Mouse (Mus musculus): ENCODE measurements around the gene Alox12e. TPM values are rescaled to one million over a fixed set of nuclear protein-coding genes. Genes with fewer than 3 reads are reported as not detected.
"Not testable (repeated sequence)": the region's sequence is repeated elsewhere in the genome, so short reads cannot be mapped to it uniquely, and the experiment has no call there.

Gene Alox12e
- total RNA-seq (2021), result not detected

DNA sequence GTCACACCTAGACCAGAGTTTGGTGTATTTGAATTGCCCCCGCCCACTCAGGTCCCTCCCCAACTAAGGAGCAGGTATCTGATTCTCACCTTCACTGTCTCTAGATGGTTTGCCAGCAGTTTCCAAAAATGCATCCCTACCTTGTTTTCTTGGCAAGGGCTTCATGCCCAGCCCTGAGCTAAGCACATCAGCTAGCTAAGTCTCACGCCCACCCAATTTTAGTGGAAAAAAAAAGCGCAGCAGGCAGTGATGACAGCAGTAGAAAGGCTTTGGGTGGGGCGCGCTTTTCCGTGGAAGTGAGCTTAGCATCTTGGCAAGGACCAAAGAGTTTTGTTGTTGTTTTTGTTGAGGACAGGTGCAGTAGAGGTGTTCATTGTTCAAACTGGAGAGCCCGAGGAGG is at the start of gene Alox12e:
TSS of gene Alox12e (minus strand) at position 101 of the 400 bp plus-strand sequence.
- no peak for DNase-seq
- intact Hi-C loops (cut with DNase I), result no loop called here

GRCm38 (mm10) chr11:70368626-70369025 is 46.2 kb upstream of the Alox12e start:
- DNase-seq; intact Hi-C loops (cut with DNase I): not testable (repeated sequence)

GRCm38 (mm10) chr11:70367701-70368100 is 45.3 kb upstream of the Alox12e start:
- DNase-seq; intact Hi-C loops (cut with DNase I): not testable (repeated sequence)

DNA sequence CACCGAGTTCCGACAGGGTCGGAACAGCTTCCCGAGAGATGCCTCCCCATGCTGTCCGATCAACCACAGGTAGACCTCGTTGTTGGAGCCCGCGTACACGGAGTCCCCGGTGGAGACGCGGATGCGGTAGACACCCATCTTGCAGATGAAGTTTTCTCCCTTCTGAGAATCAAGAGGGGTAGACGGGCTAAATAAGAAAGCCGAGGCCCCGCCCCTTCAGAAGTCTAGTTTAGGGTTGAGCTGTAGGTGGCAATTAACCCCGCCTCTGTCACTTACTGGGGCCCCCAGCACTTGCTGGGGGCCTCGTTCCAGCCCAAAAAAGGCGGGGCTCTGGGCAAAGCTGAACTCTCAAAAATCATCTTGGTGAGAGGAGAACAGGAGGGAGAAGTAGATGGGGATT is 29.4 kb upstream of the Alox12e start, which contains the start of gene Alox15:
TSS of gene Alox15 (minus strand) at position 164 of the 400 bp plus-strand sequence.
- intact Hi-C loops (cut with DNase I), result no loop called here
- peak; percentile 3 to 11 for DNase-seq

DNA sequence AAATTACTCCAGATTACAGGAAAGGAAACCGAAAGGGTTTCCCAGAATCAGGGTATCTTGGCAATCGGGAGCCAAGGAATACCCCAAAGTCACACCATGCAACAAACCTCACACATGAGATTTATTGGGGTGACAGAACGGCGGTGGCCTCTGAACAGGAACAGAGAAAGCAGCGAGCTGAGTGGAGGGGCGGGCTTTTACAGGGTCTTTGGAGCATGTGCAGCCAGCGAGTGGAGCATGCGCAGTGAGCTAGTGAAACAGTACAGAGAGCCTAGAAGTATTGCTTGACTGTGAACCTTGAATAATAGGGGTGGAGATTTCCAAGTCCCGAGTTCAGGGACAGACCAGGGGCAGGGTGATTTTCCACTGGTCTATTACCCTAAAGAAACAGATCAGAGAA is 26.2 kb upstream of the Alox12e start:
- DNase-seq, result no peak
- intact Hi-C loops (cut with DNase I), result no loop called here

DNA sequence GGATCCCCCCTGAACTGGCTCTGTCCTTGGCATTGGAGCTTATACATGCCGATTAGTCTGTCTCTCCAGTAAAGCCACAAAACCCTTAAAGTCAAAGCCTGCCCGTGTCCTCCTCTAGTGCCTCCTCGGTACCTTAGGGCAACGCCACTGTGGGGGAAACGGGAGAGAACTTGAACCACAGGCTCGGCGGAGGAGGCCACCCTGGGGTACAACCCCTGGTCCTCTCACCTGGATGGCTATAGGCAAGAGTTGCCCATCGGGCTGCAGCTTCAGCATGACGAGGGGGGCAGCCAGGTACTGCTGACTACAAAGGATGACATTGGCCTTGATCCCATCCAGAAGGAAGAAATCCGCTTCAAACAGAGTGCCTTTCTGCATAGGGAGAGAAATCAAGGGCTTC is 25.4 kb upstream of the Alox12e start:
- intact Hi-C loops (cut with DNase I), result no loop called here

GRCm38 (mm10) chr11:70345546-70345945 is 23.1 kb upstream of the Alox12e start:
- DNase-seq, result no peak
- intact Hi-C loops (cut with DNase I), result no loop called here

More for the DNA sequence above, 25.4 kb upstream of the Alox12e start:
- no peak for DNase-seq

GRCm38 (mm10) chr11:70345061-70345460 is 22.6 kb upstream of the Alox12e start:
- no peak for DNase-seq
- intact Hi-C loops (cut with DNase I), result no loop called here

- DNase-seq, result no peak
- intact Hi-C loops (cut with DNase I), result no loop called here
These were observed 17.1 kb upstream of the Alox12e start for GRCm38 (mm10) chr11:70339481-70339880.

DNA sequence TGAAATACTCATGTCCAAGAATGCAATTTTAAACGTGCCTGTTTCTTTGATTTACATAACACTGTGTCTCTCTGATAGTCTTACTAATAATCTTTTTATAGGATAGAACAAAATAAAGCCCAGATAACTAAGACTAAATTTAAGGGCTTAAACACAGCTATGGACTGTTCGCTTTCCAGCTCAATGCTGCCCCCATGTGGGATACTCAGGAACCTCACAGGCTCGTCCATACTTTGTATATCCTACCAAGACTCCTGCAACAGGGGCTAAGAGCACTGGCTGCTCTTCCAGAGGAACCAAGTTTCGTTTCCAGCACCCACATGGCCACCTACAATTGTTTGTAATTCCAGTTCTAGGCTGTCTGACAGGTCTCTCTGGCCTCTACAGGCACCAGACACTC is 12.0 kb upstream of the Alox12e start:
- intact Hi-C loops (cut with DNase I), result no loop called here
- peak; percentile 28 to 67 for DNase-seq

DNA sequence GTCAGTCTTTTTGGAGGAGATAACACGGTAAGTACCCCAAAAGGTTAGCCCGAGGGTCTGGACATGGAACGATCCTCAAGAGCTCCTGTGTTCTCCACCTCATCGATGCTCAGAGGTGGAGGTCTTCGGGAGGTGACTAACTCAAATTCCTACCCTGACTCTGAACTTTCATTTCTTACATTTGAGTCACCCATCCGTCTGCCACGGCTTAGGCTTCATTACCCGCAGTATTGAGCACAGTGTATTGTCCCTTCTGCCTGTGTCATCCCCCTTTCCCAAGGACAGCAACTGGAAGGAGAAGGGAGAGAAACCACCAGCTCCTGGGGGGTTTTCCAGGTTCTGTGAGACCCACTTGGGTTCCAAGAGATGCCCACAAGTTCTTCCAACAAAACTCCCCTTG is 2.3 kb upstream of the Alox12e start:
- intact Hi-C loops (cut with DNase I), result no loop called here
- DNase-seq, result no peak

- intact Hi-C loops (cut with DNase I), result no loop called here
- DNase-seq, result peak; percentile 39 to 58
These were observed 764 bp downstream of the Alox12e start for GRCm38 (mm10) chr11:70321664-70322063.

- intact Hi-C loops (cut with DNase I), result no loop called here
- no peak for DNase-seq
These were observed 2.8 kb downstream of the Alox12e start for GRCm38 (mm10) chr11:70319614-70320013.

DNA sequence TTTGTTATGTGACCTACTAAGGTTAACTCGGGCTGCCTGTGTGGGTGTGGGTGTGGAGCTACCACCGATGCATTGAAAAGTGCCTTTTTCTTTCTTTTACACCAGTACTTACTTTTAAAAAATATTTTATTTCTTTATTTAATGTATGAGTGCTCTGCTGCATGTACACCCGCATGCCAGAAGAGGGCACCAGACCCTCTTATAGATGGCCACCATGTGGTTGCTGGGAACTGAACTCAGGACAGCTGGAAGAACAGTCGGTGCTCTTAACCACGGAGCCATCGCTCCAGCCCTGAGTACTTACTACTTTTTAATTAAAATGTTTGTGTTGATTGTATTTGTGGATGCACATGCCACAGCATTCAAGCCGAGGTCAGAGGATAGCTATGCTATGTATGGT is 8.6 kb downstream of the Alox12e start:
- intact Hi-C loops (cut with DNase I), result no loop called here
- DNase-seq, result peak in 1 of 2 experiments; percentile 19

DNA sequence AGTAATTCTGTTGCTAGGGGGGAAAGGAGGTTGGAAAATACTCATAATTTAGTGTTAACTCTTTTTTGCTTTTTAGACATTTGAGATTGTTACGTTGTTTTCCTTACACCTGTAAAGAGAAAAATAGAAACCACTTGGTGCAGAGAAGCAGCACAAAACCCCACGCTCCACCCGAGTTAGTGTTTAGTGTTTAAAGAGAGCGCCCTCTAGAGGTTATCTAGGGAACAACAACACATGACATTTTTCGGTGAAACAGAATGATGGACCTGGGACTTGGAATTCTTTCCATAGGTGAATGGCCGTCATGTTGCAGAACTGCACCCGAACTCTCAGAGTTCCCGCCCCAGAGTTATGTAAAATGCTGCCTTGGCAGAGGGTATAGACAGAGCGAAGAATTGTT is 13.1 kb downstream of the Alox12e start:
- intact Hi-C loops (cut with DNase I), result loop anchor here (1.0 to 2.0 kb wide), 2 partner anchors 29 to 54 kb away; partner anchors contain the start of gene Alox12
- DNase-seq, result peak; percentile 31 to 48

DNA sequence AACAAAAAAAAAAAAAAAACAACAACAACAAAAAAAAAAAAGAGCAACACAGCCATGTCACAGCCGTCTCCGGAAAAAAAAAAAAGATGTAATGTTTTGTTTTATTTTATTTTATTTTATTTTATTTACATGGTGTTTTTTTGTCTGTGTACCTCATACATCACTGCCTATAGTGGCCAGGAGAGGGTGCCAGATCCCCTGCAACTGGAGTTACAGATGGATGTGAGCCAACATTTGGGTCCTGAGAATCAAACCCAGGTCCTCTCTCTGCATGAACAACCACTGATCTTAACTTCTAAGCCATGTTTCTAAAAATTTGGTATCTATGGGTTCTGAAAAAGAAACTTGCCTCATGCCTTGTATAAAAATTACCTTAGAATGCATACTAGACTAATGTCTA is 14.1 kb downstream of the Alox12e start:
- DNase-seq, result no peak
- intact Hi-C loops (cut with DNase I), result loop anchor here (2.0 kb wide), 1 partner anchor 27 kb away; no protein-coding TSS in a partner anchor

DNA sequence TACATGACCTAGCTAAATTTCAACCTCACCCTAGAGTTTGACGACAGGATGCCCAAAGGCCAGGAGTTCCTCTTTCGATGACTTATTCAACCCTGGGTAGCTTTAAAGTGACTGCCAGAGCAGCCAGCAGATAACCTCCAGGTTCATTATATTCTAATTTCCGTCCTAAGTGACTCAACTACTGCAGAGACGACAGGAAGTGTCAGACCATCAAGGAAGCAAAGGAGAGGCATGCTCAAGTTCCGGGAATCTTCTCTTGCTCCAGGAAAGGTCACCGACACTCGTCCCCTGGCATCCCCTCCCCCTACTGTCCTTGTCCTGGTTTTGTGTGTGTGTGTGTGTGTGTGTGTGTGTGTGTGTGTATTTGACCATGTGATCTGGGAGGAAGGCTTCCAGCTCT is 16.3 kb downstream of the Alox12e start:
- no peak for DNase-seq
- intact Hi-C loops (cut with DNase I), result no loop called here

- no peak for DNase-seq
- intact Hi-C loops (cut with DNase I), result no loop called here
These were observed 20.1 kb downstream of the Alox12e start for GRCm38 (mm10) chr11:70302293-70302692.

DNA sequence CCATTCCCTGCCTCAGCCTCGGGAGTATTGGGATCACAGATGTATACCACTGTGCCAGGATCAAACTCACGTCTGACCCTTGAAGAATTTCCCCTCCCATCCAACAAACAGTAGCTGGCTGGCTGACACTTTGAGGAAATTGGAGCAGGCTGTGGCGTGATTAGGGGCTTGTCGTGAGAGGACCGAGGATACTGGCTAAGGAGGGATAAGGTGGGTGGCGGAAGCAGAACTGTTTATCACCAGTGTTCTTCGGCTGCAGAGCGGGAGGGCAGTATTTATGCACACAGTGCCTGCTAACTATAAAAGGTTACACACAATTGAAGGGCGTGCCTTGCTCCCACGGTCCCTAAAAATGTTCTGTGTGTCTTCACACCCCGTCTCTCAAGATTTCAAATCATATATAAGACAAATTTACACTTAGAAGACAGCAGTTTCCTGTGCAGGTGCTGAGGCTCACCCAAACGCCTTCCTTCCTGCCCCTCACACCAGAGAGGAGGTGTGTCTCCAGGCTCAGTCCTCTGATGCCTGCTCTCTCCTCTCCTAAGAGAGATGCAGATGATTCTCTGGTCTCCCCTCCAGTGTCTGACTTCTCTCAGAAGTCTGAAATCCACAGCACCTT is 24.5 kb downstream of the Alox12e start:
- intact Hi-C loops (cut with DNase I), result no loop called here
- no peak for DNase-seq

GRCm38 (mm10) chr11:70297405-70297804 is 25.0 kb downstream of the Alox12e start:
- no peak for DNase-seq
- intact Hi-C loops (cut with DNase I), result no loop called here

DNA sequence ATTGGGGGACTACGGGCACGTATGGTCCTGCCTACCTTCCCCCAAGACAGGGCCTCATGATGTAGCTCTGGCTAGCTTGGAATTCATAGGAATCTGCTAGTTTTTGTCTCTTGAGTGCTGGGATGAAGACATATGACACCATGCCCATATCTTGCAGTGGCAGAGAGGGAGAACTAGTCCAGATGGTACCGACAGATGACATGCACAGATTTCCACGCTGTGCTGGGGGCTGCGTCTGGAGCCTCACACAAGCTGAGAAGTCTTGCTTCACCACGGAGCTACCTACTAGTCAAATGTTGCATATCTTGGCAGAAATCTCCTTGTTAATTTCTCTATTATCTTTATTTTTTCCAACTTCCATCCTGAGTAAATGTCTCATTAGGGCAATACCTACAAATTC is 28.5 kb downstream of the Alox12e start:
- intact Hi-C loops (cut with DNase I), result no loop called here
- DNase-seq, result no peak

- intact Hi-C loops (cut with DNase I), result no loop called here
- DNase-seq, result no peak
These were observed 31.2 kb downstream of the Alox12e start for GRCm38 (mm10) chr11:70291235-70291634.

- intact Hi-C loops (cut with DNase I), result no loop called here
- peak; percentile 39 to 44 for DNase-seq
These were observed 33.2 kb downstream of the Alox12e start for GRCm38 (mm10) chr11:70289236-70289635.
